Mouse (Mus musculus) kidney, postnatal 0 days (tissue): ENCODE measurements around the gene Jakmip3. TPM values are rescaled to one million over a fixed set of nuclear protein-coding genes. Genes with fewer than 3 reads are reported as not detected.

Experiments used
- ATAC-seq: fragments of 200-750 bp; cut with Nextera tagmentation; replicated peaks from 2 replicates; pipeline ENCODE4 v1.8.0; 2017; ENCODE audit warnings: low read depth, moderate number of reproducible peaks, moderate TSS enrichment, moderate library complexity; ENCODE audit not compliant: low FRiP score
- DNase-seq: peaks from one replicate; pipeline ENCODE4 v3.0.0-alpha.2; 2016; ENCODE audit warnings: low spot score
- H3K27ac ChIP-seq: fragments of 300-500 bp; sonication (generic); 2 replicates; pipeline ENCODE4 v1.5.1; 2014; ENCODE audit warnings: mild to moderate bottlenecking
- H3K27me3 ChIP-seq: fragments of 300-500 bp; sonication (generic); 2 replicates; pipeline ENCODE4 v1.6.1; 2014; ENCODE audit warnings: low read length, mixed read lengths; ENCODE audit not compliant: insufficient read depth
- H3K36me3 ChIP-seq: fragments of 300-500 bp; sonication (generic); 2 replicates; pipeline ENCODE4 v1.6.1; 2014; ENCODE audit warnings: low read length, mixed read lengths; ENCODE audit not compliant: insufficient read depth
- H3K4me1 ChIP-seq: fragments of 300-500 bp; sonication (generic); replicated peaks from 2 replicates; pipeline ENCODE4 v1.6.1; 2014; ENCODE audit warnings: antibody characterized with exemption, low read length, mixed read lengths; ENCODE audit not compliant: insufficient read depth
- H3K4me2 ChIP-seq: fragments of 300-500 bp; sonication (generic); 2 replicates; pipeline ENCODE4 v1.6.1; 2014; ENCODE audit warnings: mild to moderate bottlenecking, low read length, moderate library complexity, mixed read lengths
- H3K4me3 ChIP-seq: fragments of 300-500 bp; sonication (generic); replicated peaks from 2 replicates; pipeline ENCODE4 v1.5.1; 2014; ENCODE audit warnings: low read depth, low read length
- H3K9ac ChIP-seq: fragments of 300-500 bp; sonication (generic); 2 replicates; pipeline ENCODE4 v1.6.1; 2014; ENCODE audit warnings: low read depth, low read length
- H3K9me3 ChIP-seq: fragments of 300-500 bp; sonication (generic); replicated peaks from 2 replicates; pipeline ENCODE4 v1.6.1; 2016; ENCODE audit warnings: low read length, inconsistent platforms, mixed read lengths
- CTCF ChIP-seq: IDR thresholded peaks from 2 replicates; pipeline ENCODE4 v1.5.1; 2016; ENCODE audit warnings: antibody characterized with exemption, low read depth, mild to moderate bottlenecking, moderate library complexity
- WGBS: fragments of 180-500 bp; shearing (Covaris S2); extraction: QIAGEN DNeasy Blood & Tissue Kit; methylation state at CpG from one replicate; pipeline ENCODE4 v1.1.7; 2014; 5-methylcytosine and 5-hydroxymethylcytosine counted together
- polyA plus RNA-seq: library from polyadenylated mRNA; unstranded; fragments of >200 nt; fragmentation: Nextera tagmentation; extraction: Ambion mirVana; gene quantifications from 2 replicates; pipeline ENCODE4 v1.2.1, GENCODE M21; 2015

Gene Jakmip3
- polyA plus RNA-seq, 1 experiment from 2014 or later: 0.05 TPM

- H3K4me1 ChIP-seq: no peaks in the 10 kb centered on the region
- H3K27me3 ChIP-seq: no peaks in the 10 kb centered on the region
- no peaks in the 10 kb centered on the region for H3K9me3 ChIP-seq
- no peak overlapping the region for H3K4me2 ChIP-seq
- no peaks in the 10 kb centered on the region for H3K36me3 ChIP-seq
- no peak overlapping the region for H3K27ac ChIP-seq
- WGBS: 13% methylated on average over 6 of the region's 6 CpGs
- H3K9ac ChIP-seq: no peak overlapping the region
- no peak for ATAC-seq
- no peak for TF ChIP-seq CTCF
- DNase-seq: no peak
- no peak overlapping the region for H3K4me3 ChIP-seq
Observed at GRCm38 (mm10) chr7:139130361-139130760, 189.8 kb downstream of the Jakmip3 start.

GRCm38 (mm10) chr7:139131538-139131937, 191.0 kb downstream of the Jakmip3 start:
- no peak for ATAC-seq
- H3K27ac ChIP-seq: no peak overlapping the region
- WGBS: 60% methylated on average over 8 of the region's 8 CpGs
- H3K4me2 ChIP-seq: no peak overlapping the region
- no peaks in the 10 kb centered on the region for H3K9me3 ChIP-seq
- no peak overlapping the region for H3K9ac ChIP-seq
- no peaks in the 10 kb centered on the region for H3K27me3 ChIP-seq
- no peak for TF ChIP-seq CTCF
- H3K4me1 ChIP-seq: no peaks in the 10 kb centered on the region
- DNase-seq: no peak
- no peak overlapping the region for H3K4me3 ChIP-seq
- H3K36me3 ChIP-seq: no peaks in the 10 kb centered on the region

GRCm38 (mm10) chr7:139133446-139133845, 192.9 kb downstream of the Jakmip3 start:
- H3K27ac ChIP-seq: no peak overlapping the region
- DNase-seq (no peak), ATAC-seq (no peak)
- H3K27me3 ChIP-seq: no peaks in the 10 kb centered on the region
- no peak overlapping the region for H3K9ac ChIP-seq
- no peaks in the 10 kb centered on the region for H3K36me3 ChIP-seq
- no peak overlapping the region for H3K4me3 ChIP-seq
- no peaks in the 10 kb centered on the region for H3K4me1 ChIP-seq
- H3K9me3 ChIP-seq: no peaks in the 10 kb centered on the region
- TF ChIP-seq CTCF: no peak
- no peak overlapping the region for H3K4me2 ChIP-seq
- WGBS: 75% methylated on average over 3 of the region's 3 CpGs

Other genes starting within 250 kb of the Jakmip3 start
- gene Ppp2r2d, start 94.7 kb upstream of the Jakmip3 start, polyA plus RNA-seq: 32.1 and 33.2 TPM in 2 replicates
- gene Mapk1ip1, start 94.5 kb upstream of the Jakmip3 start, polyA plus RNA-seq: 16.5 and 19.5 TPM in 2 replicates
- 125 and 129 TPM in 2 replicates for gene Bnip3, start 31.2 kb upstream of the Jakmip3 start, polyA plus RNA-seq
- 7.5 and 9.6 TPM in 2 replicates for gene Dpysl4, start 145.3 kb downstream of the Jakmip3 start, polyA plus RNA-seq